Mouse (Mus musculus) c-Kit-positive CD71-negative TER-119-negative erythroid progenitor cells, embryonic 14.5 days (primary cell): ENCODE results near the gene Sox5.
"Not testable (repeated sequence)": the region's sequence is repeated elsewhere in the genome, so short reads cannot be mapped to it uniquely, and the experiment has no call there.

ENCODE experiments used
- DNase-seq: peaks from one replicate; pipeline ENCODE4 v3.0.0-alpha.2; 2013; ENCODE audit warnings: low read depth

Gene Sox5

GRCm38 (mm10) chr6:144278505-144279053 is 503.2 kb downstream of the Sox5 start:
- no peak for DNase-seq

- DNase-seq: not testable (repeated sequence)
Measured at GRCm38 (mm10) chr6:144273425-144273824, 508.4 kb downstream of the Sox5 start.

GRCm38 (mm10) chr6:144271326-144271725 is 510.5 kb downstream of the Sox5 start:
- DNase-seq: no peak

- DNase-seq: no peak
Measured at GRCm38 (mm10) chr6:144270306-144270705, 511.5 kb downstream of the Sox5 start.

GRCm38 (mm10) chr6:144269666-144270065 is 512.1 kb downstream of the Sox5 start:
- no peak for DNase-seq

- no peak for DNase-seq
Measured at GRCm38 (mm10) chr6:144265752-144266151, 516.0 kb downstream of the Sox5 start.

- DNase-seq: no peak
Measured at GRCm38 (mm10) chr6:144265004-144265403, 516.8 kb downstream of the Sox5 start.

- no peak for DNase-seq
Measured at GRCm38 (mm10) chr6:144264320-144264915, 517.4 kb downstream of the Sox5 start.

GRCm38 (mm10) chr6:144256500-144256899 is 525.3 kb downstream of the Sox5 start:
- no peak for DNase-seq

GRCm38 (mm10) chr6:144252191-144252718 is 529.5 kb downstream of the Sox5 start:
- DNase-seq: no peak

GRCm38 (mm10) chr6:144251222-144252170 is 530.3 kb downstream of the Sox5 start:
- DNase-seq: no peak

GRCm38 (mm10) chr6:144250625-144251181 is 531.1 kb downstream of the Sox5 start:
- DNase-seq: no peak

GRCm38 (mm10) chr6:144236581-144236980 is 545.2 kb downstream of the Sox5 start:
- DNase-seq: no peak

- no peak for DNase-seq
Measured at GRCm38 (mm10) chr6:144203970-144204369, 577.8 kb downstream of the Sox5 start.

GRCm38 (mm10) chr6:144203013-144203412 is 578.8 kb downstream of the Sox5 start:
- DNase-seq: no peak

GRCm38 (mm10) chr6:144201402-144202040 is 580.3 kb downstream of the Sox5 start:
- DNase-seq: no peak

- DNase-seq: no peak
Measured at GRCm38 (mm10) chr6:144197209-144198119, 584.3 kb downstream of the Sox5 start.

GRCm38 (mm10) chr6:144195934-144196333 is 585.8 kb downstream of the Sox5 start:
- no peak for DNase-seq

- DNase-seq: no peak
Measured at GRCm38 (mm10) chr6:144183087-144183486, 598.7 kb downstream of the Sox5 start.

GRCm38 (mm10) chr6:144182429-144182828 is 599.3 kb downstream of the Sox5 start:
- DNase-seq: not testable (repeated sequence)
